Mouse (Mus musculus): ENCODE measurements around the gene Klc3.

GRCm38 (mm10) chr7:19376019-19376418 is 27.9 kb downstream of the Klc3 start:
- TF ChIP-seq POLR2A (IDR thresholded peaks at IDR 0.05; ENCODE audit: borderline replicate concordance, extremely low read depth, insufficient read depth, insufficient read length, poor library complexity, severe bottlenecking) (no peak), CTCF (IDR thresholded peaks at IDR 0.05; ENCODE audit: borderline replicate concordance, extremely low read depth, insufficient read depth, insufficient read length) (no peak)
